Mouse (Mus musculus) ES-CJ7 (cell line): ENCODE measurements around the gene Tm9sf4.

Experiments
- DNase-seq: peaks from one replicate; pipeline ENCODE4 v3.0.0; 2011; ENCODE audit warnings: low read depth, low spot score

Tm9sf4 gene

DNA sequence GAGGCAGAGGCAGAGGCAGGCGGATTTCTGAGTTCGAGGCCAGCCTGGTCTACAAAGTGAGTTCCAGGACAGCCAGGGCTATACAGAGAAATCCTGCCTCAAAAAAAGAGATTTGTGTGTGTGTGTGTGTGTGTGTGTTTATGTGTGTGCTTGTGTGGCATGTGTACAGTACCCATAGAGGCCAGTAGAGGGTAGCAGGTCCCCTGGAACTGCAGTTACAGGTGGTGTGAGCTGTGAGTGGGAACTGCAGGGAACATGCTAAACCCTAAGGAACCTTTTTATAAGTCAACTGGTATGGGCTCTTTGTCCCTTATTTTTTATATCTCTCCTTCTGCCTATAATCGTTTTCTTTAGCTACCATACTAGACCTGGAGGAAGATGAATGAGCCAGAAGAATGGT lies 3.8 kb upstream of the Tm9sf4 start:
- DNase-seq, result peak; percentile 79

DNA sequence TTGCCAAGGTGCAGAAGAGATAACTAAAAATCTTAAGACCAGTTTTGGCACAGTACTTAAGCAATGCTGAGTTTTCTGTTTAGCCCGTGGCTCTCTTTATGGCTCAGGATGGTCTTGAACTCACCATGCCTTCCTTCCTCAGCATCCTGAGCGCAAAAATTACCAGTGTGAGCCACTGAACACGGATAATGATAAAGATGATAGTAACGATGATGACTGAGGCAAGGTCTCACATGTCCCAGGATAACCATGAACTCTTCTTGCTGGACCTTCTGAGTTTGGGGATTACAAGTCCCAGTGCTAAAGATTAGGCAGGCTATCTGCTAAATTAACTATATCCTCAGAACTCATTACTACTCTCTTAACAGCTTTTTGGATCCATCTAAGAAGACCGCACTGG lies 970 bp upstream of the Tm9sf4 start:
- no peak for DNase-seq

DNA sequence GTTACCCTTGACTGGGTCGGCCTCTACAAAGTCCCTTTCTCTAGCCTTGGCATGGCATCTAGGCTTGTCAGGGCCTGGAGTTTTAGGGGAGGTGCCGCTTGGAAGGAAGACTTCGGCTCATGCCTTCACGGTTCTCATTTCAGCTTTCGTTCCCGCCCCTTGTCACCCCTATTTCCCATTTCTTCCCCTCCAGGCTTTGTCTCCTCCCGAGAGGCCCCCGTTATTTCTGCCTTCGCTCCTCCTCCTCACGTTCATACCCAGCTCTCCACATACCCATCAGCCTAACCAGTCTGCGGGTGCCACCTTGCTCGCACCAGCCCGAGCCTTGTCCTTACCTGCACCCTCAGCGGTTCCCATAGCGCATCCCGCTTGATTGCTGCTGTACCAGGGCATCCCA lies 579 bp downstream of the Tm9sf4 start:
- DNase-seq, result no peak

DNA sequence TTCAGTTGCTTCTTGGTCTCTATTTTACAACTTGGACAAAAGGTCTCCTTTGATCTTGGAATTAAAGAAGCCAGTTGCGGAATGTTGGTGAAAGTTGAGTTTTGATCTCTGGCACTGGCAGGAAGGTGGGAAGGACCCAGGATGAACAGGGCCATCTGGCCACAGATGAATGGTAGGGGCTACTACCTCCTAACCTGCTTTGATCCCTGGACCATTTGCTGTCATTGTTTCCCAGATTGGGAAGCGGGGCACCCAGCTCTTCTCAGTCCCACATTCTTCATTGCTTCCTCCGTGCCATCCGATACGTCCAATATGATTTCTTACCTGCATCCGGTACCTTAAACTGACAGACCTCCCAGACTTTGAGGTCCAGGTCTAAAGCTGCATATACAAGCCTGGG lies 6.0 kb downstream of the Tm9sf4 start:
- no peak for DNase-seq

DNA sequence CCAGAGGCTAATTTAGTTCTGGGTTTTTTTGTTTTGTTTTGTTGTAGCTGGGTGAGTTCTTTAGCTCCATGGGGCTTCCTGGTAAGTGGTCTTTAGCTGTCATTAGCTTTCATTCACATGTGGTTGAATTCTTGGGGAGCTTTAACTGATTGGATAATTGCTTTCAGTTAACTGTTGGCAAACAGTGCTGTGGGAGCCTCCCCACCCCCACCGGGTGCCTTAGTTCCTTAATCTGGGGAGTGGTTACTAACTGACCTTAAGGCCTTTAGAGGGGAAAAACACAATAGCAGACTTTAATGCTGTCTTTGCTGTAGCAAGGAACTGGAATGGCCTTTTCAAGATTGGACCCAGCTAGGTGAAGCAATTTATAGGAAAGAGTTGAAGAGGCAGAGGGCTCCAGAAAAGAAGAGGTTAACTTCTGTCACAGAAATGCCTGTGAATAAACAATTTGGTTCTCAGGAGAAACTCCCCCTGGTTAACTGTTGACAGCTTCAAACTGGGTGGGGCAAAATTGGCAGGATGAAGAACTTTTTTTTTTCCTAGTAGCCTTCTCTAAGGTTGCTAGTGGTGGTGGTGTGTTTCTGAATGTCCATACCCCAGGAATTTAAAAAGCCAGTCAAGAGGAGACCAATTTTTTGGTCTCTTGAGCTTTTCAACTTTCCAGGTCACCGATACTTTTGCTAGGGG lies 7.2 kb downstream of the Tm9sf4 start:
- DNase-seq, result peak; percentile 92

DNA sequence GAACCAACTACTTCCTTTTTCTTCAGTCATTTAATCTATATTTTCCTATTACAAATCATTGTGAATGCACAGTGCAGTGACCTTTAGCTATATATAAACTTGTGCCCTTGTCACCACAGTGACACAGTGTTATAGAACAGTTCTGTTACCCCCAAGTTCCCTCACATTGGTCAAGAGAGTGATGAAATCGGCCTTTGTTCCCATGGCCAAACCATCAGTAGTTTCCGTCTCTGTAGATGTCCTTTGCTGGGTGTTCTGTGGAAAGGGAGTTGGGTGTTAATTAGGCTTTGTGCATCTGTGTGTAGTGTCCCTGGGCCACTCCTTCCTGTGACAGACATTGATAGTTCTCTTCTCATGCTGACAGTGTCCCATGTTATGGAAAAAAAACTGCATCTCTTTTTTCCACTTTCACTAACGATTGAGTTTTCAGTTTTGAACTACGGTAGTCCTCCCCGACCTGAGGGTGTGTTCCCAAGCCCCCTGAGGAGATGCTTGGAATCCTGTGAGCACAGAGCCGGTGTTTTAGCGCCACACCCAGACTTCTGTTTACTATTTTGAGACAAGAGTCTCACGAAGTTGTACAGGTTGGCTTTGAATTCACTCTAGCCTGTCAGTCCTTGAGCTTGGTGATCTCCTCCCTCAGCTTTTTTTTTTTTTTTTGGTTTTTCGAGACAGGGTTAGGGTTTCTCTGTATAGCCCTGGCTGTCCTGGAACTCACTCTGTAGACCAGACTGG lies 9.6 kb downstream of the Tm9sf4 start:
- DNase-seq, result peak; percentile 79

DNA sequence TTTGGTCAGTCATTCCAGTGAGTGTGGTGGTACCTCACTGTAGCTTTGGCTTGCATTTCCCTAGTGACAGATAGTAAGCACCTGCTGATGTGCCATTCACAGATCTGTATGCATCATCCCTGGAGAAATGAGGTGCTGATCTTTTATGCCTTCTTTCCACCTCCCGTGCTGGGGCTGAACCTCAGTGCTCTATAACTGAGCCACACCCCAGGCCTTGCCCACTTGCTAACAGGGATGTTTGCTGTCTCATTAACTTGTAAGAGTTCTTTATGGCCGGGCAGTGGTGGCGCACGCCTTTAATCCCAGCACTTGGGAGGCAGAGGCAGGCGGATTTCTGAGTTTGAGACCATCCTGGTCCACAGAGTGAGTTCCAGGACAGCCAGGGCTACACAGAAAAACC lies 10.9 kb downstream of the Tm9sf4 start:
- DNase-seq, result peak; percentile 43

DNA sequence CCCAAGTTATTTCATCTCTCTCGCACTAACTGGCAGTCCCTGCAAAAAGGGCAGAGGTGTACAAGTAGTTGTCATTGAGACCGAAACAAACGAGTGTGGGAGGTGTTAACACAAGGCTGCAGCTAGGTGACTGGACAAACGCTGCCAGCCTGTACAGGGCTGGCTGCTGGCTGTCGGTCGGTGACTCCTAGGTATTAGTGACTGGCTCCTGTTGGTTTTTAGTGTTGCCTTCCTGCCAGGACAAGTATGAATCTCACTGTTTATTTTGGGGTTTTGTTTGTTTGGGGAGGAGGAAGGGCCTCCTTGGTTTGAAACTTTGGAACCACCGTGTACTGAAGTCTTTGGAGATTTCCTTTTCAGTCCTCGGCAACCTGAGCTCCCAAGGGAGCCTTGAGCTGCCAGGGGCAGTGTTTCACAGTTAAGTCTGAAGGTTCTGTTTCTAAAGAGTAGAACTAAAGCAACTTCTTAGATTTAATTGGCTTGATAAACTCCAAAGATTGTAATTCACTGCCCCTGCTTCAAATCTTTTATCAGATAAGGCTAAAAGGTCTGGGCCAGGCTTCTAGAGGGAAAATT lies 15.0 kb downstream of the Tm9sf4 start:
- no peak for DNase-seq

DNA sequence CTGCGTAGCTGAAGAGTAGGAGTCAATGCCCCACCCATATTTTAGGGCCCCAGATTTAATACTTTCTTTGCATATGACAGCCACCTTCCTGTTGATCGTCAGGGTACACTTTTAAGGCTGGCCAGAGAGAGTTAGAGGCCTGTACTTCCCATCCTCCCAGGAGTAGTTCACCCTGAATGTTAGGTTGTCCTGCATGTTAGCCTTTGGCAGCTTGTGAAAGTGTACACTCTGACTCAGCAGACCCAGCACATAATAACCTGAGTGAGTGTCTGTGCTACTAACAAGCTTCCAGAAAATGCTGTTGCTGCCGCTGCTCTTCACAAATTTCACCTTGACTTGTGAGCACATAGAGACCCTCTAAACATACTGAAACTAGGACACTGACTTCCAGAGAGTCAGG lies 16.1 kb downstream of the Tm9sf4 start:
- no peak for DNase-seq

DNA sequence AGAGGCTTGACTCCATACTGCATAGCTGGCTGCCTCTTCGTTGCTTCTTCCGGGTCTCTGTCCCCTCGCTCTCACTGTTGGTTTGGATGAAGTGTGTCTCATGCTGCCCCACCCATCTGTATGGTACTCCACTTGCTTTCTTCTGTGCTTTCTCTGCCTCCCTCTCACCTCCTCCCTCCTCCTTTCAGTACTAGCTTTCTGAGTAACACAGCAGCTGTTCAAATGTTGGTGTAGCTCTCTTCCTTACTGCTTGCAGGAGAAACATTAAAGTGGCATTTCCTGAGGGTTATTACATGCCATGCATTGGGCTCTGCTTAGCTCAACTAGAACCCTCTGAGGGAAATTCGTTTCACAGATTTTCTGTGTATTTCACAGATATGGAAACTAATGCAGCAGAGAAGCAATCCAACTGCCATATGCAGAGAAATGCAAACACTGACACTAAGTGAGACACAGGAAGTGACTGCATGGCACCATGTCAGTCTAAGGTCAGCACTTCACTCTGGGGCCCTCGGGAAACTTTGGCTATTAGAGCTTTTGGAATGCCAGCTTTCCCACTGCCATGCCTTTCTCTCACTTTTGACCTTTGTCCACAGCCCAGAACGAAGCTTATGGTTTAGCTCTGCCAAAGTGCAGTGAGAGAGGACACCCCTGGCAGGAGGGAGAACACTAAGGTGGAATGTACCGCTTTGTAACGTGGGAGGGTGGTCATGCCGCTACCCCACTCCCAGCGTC lies 18.2 kb downstream of the Tm9sf4 start:
- no peak for DNase-seq

DNA sequence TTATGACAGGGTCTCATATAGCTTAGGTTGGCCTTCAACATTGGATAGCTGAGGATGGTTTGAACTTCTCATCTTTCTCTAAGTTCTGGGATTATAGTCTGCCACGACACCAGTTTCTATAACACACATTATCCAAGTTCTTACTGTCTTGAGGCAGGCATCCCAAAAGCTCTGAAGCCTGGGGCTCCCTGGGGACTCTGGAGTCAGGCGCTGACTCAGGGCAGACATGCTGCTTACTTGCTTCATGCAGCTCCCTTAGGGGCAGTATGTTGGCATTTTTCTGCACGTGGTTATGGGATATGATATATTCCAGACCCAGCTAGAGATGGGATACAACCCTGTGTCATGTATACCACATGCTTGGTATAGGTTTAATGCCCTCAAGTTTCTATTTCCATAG lies 18.9 kb downstream of the Tm9sf4 start:
- no peak for DNase-seq

DNA sequence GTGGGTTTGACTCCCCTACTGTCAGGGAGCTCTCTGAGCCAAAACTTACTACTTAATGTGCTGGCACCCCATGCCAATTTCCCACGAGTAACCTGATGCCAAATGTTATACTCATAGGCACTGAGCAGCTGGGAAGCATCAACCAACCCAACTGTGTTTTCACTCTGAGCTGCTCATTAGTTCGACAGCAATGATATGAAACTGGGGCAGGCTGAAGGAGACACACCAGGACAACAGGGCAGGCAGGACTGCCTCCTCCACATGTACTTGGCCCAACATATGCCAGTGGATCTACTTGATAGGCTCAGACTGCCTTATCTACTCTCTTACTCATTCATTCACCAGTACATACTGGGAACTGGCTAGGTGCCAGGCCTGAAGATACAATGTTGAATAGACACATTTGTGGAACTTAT lies 25.1 kb downstream of the Tm9sf4 start:
- no peak for DNase-seq

DNA sequence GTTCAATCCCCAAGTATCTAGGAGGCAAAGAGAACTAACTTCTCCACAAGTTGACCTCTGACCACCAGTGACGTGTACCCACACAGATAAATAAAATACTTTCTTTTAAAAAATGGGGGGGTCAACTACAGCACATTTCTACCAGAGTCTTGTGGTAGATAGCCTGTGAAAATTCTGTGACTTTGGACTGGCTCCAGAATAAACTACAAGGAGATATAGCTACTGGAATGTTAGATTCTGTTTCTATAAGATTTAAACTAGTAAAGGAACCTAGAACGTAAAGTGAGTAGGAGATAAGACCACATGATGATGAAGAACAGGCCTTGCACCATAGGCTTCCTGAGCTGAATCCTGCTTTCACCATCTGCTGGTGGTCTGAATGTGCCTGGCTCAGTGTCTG lies 26.7 kb downstream of the Tm9sf4 start:
- no peak for DNase-seq

DNA sequence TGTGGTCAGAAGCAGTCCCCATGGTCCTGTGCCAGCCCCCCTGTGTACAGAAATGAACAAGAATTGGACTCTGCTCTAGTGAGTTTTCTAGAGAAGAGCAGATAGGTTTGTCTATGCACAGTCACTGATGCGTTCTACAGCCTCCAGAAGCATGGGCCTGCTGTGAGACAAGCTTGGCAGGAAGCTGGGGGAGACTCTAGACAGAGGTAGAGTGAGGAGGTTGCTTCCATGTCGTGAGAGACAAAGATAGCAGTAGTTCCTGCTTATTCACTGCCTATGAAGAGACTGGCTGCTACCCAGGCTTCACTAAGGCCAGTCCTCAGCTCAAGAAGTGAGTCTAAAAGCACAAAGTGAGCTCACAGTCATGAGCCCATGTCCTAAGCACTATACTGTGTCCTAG lies 30.1 kb downstream of the Tm9sf4 start:
- DNase-seq, result no peak

DNA sequence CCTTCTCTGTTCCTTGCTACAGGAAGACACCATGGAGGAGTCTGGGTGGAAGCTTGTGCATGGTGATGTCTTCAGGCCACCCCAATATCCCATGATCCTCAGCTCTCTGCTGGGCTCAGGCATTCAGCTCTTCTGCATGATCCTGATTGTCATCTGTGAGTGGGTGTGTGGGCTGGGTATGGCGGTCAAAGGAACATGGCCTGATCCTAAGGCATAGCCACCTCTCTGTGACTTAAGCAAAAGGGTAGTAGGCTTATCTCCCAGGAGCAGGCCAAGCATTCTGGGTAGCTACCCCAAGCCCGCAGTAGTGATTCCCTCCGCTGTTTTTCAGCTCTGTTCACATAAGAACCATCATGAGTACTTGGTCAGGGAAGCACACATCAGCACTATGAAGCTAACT lies 33.2 kb downstream of the Tm9sf4 start:
- no peak for DNase-seq

DNA sequence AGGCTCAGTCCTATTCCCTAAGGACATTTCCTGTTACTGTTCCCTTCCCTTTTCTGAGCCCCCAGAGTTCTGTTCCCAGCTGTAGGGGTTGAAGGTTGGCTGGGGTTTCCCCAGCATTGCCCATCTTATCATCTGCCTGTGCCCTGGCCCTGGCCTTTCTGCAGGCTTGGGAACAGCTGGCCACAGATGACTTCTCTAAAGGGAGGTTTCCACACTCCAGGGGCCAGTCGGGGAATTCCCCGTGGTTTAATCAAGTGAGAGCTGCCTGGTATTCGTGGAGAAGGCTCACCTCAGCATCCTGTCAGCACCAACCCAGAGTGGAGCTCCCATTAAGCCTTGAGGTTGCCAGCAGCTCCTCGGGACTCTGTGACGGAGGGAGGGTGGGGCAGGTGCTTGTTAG lies 37.4 kb downstream of the Tm9sf4 start:
- DNase-seq, result no peak

DNA sequence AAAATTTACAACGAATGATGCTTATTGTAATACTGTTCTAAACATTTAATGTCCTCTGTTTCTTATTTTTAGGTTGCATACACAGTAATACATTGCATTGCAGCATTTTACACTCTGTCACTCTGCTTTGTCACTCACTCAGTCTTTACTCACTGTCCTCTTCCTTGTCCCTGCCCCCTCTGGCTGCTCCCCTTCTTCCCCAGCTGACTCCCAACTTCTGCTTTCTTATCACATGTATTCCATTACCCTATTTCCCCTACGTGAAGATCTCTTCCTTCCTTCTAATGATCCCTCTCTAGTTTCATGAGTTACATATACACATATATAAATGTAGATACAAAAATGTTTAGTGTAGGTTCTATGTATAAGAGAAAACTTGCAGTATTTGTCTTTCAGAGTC lies 38.0 kb downstream of the Tm9sf4 start:
- no peak for DNase-seq

DNA sequence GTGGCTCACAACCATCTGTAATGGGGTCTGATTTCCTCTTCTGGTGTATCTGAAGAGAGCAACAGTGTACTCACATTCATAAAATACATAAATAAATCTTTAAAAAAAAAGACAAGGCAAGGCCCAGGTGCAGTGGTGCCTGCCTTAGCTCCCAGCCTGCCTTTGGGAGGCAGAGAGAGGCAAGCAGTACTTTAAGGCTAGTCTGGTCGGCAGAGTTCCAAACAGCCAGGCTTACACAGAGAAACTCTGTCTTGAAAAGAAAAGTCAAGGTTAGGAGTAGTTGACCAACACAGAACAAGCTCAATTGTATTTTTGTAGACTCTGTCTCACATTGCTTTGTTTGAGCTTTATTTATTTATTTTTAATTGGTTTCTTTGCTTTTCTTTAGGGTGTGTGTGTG lies 41.7 kb downstream of the Tm9sf4 start:
- DNase-seq, result no peak

DNA sequence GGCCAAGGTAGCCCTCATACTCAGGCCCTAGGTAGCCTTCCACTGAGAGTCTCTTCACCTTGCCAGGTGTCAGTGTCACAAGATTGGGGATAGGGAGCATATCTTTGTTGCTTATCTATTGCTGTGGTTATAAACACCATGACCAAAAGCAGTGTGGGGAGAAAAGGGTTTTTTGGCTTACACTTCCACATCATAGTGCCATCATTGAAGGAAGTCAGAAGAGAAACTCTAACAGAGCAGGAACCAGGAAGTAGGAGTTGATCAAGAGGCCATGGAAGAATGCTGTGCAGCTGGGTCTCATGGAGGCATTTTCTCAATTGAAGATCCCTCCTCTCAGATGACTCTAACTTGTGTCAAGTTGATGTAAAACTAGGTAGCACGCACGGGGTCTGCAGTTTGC lies 47.0 kb downstream of the Tm9sf4 start:
- no peak for DNase-seq

DNA sequence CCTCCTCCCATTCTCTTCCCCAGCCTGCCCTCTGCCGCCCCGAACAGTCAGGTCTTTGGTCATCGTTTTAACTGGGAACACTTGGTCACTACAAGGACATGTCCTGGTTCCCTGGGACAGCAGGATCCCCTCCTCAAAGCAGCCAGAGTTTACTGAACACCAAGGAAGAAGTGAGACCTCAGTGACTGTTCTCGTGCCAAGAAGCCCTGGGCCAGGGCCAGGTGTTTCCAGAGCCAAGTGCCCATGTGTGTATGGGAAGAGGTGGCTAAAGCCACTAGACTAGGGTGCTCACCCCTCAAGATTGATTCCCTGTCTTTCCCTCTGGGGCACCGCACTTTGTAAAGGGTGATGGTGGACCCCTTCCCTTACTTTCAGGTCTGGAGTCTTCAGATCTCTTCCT lies 48.2 kb downstream of the Tm9sf4 start:
- DNase-seq, result no peak

DNA sequence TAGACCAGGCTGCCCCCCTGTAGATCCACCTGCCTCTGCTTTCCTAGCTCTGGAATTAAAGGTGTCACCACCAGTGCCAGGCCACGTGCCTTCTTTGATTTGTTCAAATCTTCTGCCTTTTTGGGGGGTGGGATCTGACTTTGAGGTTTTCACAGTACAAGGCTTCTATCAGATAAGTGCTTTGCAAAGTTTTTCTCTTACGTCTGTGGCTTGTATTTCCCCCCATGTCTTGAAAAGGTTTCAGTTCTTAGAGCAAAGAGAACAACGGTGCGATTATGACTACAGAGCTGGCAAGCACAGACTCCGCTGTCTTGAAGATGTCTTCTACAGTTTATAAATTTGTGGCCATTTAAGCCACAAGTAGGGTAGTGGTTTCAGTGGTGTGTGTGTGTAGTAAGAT lies 50.3 kb downstream of the Tm9sf4 start:
- DNase-seq, result no peak

DNA sequence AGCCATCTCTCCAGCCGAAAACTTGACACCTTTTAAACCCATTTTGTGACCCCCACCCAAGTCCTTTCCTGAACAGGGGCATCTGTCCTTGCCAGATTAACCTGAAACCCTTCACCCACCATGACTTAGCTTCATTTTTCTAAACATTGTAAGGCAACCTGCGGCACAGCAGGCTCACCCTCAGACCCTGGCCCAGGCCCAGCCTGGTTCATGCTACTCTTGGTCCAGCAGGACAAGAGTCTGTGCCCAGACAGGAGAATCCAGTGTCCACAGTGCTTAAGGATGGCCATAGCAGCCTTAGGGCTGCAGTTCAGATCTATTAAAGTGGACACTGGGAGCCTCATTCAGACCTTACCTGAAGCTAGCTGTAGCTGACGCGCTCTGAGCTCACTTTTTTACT lies 52.2 kb downstream of the Tm9sf4 start:
- no peak for DNase-seq
